Mouse (Mus musculus): ENCODE results near the gene Gmfg. TPM values are rescaled to one million over a fixed set of nuclear protein-coding genes. Genes with fewer than 3 reads are reported as not detected.

Gene Gmfg
- 8.3 and 8.9 TPM in 2 replicates for polyA plus RNA-seq (2014; fragmentation: Nextera tagmentation; extraction: Ambion mirVana)

DNA sequence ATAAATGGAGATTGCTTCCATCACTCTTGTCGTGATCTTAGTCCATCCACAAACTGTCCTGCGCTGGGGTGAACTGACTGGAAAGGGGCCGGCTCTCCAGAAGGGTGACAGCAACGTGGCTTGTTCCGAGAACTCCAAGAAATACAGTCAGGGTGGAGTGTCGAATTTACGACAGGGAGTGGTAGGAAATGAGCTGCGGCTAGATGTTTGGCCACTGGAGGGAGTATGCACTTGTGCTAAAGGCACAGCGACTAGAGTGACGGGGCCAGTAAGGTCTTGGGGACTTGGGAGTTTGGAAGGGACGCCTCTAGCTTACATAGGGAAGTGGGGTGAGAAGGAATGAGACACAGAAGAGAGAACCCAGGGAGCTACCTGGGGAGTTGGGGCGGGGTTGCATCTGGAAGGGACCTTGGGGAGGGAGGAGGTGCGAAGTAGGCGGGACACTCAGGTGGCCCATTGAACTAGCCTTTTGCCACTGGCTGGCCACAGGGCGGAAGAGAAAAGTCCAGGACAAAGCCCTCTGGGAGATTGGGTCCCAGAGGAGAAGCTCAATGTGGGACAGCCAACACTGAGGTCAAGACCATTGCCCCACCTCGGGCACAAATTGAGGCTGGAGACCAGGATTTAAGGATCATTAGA is at the start of gene Gmfg:
Gene Gmfg (plus strand): TSS at position 516 of the 639 bp plus-strand sequence.
- Histone ChIP-seq H3K36me3 (replicated peaks; ENCODE audit: control insufficient read depth, insufficient read depth, low read depth, low read length) (no peaks in the 10 kb centered on the region), H3K4me1 (ENCODE audit: control insufficient read depth, insufficient read depth, low read length) (no peaks in the 10 kb centered on the region), H3K27me3 (ENCODE audit: control insufficient read depth, insufficient read depth, low read length) (no peaks in the 10 kb centered on the region), H3K9ac (replicated peaks; ENCODE audit: low read length) (peak within 1 kb of the TSS; percentile 50), H3K9me3 (replicated peaks; ENCODE audit: control insufficient read depth, low read length) (no peaks in the 10 kb centered on the region), H3K4me3 (ENCODE audit: low read depth, low read length) (peak within 1 kb of the TSS; percentile 94), H3K27ac (replicated peaks; ENCODE audit: low read depth, low read length) (no peak within 1 kb of the TSS), H3K4me2 (ENCODE audit: low read depth, low read length) (peak within 1 kb of the TSS; percentile 60)
- WGBS = 3% methylated on average over 16 of the region's 16 CpGs
- DNase-seq (ENCODE audit: low spot score) (peak; percentile 90), ATAC-seq (replicated peaks; ENCODE audit: insufficient number of reproducible peaks, low FRiP score, low TSS enrichment, low read depth) (peak; percentile 34)

DNA sequence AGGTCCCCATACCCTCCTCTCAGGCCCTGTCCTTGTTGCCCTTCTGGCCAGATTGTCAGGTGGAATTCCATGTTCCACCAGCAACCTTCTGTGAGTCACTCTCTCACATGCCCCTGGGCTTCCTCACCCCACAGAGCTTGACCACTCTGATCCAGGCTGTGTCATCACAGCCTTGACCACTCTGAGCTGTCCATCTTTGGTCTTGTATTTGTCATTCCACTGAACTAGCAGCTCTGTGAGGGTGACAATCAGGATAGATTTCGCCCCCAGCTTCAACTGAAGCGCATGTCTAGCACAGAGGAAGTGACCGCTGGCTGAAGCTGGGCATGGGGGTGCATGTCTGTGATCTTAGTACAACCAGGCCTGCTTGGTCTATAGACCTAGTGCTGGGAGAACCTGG is 46.9 kb upstream of the Gmfg start:
- Histone ChIP-seq H3K27ac (replicated peaks; ENCODE audit: low read depth, low read length) (no peak overlapping the region), H3K36me3 (replicated peaks; ENCODE audit: control insufficient read depth, insufficient read depth, low read depth, low read length) (peaks cover 3% of the 10 kb centered on the region), H3K9ac (replicated peaks; ENCODE audit: low read length) (no peak overlapping the region), H3K27me3 (ENCODE audit: control insufficient read depth, insufficient read depth, low read length) (no peaks in the 10 kb centered on the region), H3K4me3 (ENCODE audit: low read depth, low read length) (no peak overlapping the region), H3K4me1 (ENCODE audit: control insufficient read depth, insufficient read depth, low read length) (no peaks in the 10 kb centered on the region), H3K9me3 (replicated peaks; ENCODE audit: control insufficient read depth, low read length) (no peaks in the 10 kb centered on the region), H3K4me2 (ENCODE audit: low read depth, low read length) (no peak overlapping the region)
- DNase-seq (ENCODE audit: low spot score) (no peak), ATAC-seq (replicated peaks; ENCODE audit: insufficient number of reproducible peaks, low FRiP score, low TSS enrichment, low read depth) (no peak)
- WGBS = 97% methylated on average over 3 of the region's 3 CpGs

DNA sequence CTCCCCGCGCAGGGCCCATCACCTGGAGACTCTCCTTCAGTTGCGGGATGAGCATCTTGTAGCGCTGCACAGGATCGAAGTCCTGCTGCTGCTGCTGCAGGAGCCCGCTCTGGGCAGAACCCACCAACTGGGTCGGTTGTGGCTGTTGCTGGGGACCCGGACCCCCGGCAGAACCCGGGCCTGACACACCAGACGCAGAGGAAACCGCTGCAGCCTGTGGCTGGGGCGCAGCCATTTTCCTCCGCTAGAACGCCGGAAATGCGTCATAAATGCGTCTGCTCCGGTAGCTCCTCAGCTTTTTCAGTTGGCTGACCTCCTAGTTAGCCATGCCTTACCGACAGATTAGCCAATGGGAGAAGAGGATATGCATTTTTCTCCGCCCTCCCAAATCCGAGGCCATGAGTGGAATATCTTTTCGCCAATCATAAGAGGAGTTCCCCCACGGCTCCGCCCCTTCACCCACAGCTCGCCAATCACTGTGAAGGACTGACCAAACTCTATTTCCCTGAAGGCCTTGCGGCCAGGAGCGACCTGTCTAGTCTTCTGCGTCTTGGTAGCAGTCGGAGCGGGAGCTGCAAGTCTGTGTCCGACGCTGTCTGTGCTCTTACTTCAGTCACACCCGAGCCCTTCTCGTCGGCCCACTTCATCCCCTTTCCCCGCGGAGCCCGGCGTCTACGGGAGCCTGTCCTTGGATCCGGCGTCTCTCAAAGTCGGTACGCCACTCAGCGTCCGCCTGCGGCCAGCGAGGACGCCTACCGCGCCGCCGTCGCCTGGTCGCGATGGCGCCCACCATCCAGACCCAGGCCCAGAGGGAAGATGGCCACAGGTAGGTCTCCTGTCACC is 44.6 kb upstream of the Gmfg start, which contains the start of the genes Med29 and Paf1:
Gene Med29 (minus strand): TSS at position 280 of the 843 bp plus-strand sequence.
Gene Paf1 (plus strand): TSS at position 523 of the 843 bp plus-strand sequence.
- Histone ChIP-seq H3K4me3 (ENCODE audit: low read depth, low read length) (peak within 1 kb of the TSS; percentile 79), H3K36me3 (replicated peaks; ENCODE audit: control insufficient read depth, insufficient read depth, low read depth, low read length) (peaks cover 3% of the 10 kb centered on the region), H3K4me1 (ENCODE audit: control insufficient read depth, insufficient read depth, low read length) (no peaks in the 10 kb centered on the region), H3K9ac (replicated peaks; ENCODE audit: low read length) (peak within 1 kb of the TSS; percentile 74), H3K9me3 (replicated peaks; ENCODE audit: control insufficient read depth, low read length) (no peaks in the 10 kb centered on the region), H3K4me2 (ENCODE audit: low read depth, low read length) (peak within 1 kb of the TSS; percentile 89), H3K27ac (replicated peaks; ENCODE audit: low read depth, low read length) (0 out of 2 replicates have a peak within 1 kb of the TSS, but pooled peaks have one; percentile 3), H3K27me3 (ENCODE audit: control insufficient read depth, insufficient read depth, low read length) (no peaks in the 10 kb centered on the region)
- peak; percentile 98 for DNase-seq (ENCODE audit: low spot score)
- ATAC-seq (replicated peaks; ENCODE audit: insufficient number of reproducible peaks, low FRiP score, low TSS enrichment, low read depth) = peak; percentile 97
- WGBS = under 1% methylated on average over 58 of the region's 58 CpGs

DNA sequence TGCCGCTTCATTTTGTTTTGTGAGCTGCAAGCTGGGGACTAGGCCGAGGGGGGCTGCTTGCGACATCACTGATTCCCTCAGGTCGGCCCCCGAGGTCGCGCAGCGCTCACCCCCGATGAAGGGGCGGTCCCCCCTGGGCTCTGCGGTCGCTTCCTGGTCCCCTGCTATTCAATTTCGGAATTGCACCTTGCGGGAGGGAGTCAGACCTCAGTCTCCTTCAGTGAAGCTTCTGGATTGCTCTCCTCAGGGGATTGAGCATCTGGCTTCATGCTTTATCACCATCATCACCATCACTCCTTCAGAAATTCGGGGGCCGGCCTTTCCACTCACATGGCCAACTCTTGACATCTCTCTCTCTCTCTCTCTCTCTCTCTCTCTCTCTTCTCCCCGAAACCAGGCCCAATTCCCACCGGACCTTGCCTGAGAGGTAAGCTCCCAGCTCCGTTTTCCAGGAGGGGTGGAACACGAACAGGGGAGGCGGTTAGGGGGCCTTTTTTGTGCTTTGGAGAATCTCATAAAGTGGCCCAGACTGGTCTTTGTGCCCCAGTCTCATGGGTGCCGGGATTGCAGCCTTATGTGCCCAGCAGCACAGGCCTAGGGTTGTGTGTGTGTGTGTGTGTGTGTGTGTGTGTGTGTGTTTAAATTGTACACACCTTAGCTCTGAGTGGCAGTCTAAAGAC is 43.8 kb upstream of the Gmfg start:
- peak overlapping the region; percentile 77 for H3K4me3 ChIP-seq (ENCODE audit: low read depth, low read length)
- no peak for DNase-seq (ENCODE audit: low spot score)
- no peak; the same call in none of the 2 replicates for ATAC-seq (replicated peaks; ENCODE audit: insufficient number of reproducible peaks, low FRiP score, low TSS enrichment, low read depth)
- H3K9me3 ChIP-seq (replicated peaks; ENCODE audit: control insufficient read depth, low read length) = no peaks in the 10 kb centered on the region
- H3K36me3 ChIP-seq (replicated peaks; ENCODE audit: control insufficient read depth, insufficient read depth, low read depth, low read length) = peaks cover 3% of the 10 kb centered on the region
- H3K4me2 ChIP-seq (ENCODE audit: low read depth, low read length) = peak overlapping the region; percentile 89
- H3K27ac ChIP-seq (replicated peaks; ENCODE audit: low read depth, low read length) = 0 out of 2 replicates have a peak overlapping the region, but pooled peaks have one; percentile 3
- peak overlapping the region; percentile 74 for H3K9ac ChIP-seq (replicated peaks; ENCODE audit: low read length)
- H3K4me1 ChIP-seq (ENCODE audit: control insufficient read depth, insufficient read depth, low read length) = no peaks in the 10 kb centered on the region
- no peaks in the 10 kb centered on the region for H3K27me3 ChIP-seq (ENCODE audit: control insufficient read depth, insufficient read depth, low read length)
- whole genome bisulfite sequencing = 5% methylated on average over 22 of the region's 22 CpGs

DNA sequence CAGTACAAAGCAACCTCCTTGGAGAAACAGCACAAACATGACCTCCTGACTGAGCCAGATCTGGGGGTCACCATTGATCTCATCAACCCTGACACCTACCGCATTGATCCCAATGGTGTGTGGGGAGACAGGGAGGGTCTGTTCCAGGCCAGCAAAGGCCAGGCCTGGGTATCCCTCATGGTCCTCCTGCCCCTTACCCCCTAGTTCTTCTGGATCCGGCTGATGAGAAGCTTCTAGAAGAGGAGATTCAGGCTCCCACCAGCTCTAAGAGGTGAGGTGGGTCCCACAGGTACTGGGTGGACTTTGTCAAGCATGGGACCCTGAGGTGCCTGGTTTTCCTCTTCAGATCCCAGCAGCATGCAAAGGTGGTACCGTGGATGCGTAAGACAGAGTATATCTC is 41.8 kb upstream of the Gmfg start:
- no peak overlapping the region for H3K4me2 ChIP-seq (ENCODE audit: low read depth, low read length)
- no peak overlapping the region for H3K9ac ChIP-seq (replicated peaks; ENCODE audit: low read length)
- DNase-seq (ENCODE audit: low spot score) (no peak), ATAC-seq (replicated peaks; ENCODE audit: insufficient number of reproducible peaks, low FRiP score, low TSS enrichment, low read depth) (no peak)
- no peaks in the 10 kb centered on the region for H3K27me3 ChIP-seq (ENCODE audit: control insufficient read depth, insufficient read depth, low read length)
- H3K4me1 ChIP-seq (ENCODE audit: control insufficient read depth, insufficient read depth, low read length) = no peaks in the 10 kb centered on the region
- 92% methylated on average over 4 of the region's 4 CpGs for WGBS
- no peak overlapping the region for H3K27ac ChIP-seq (replicated peaks; ENCODE audit: low read depth, low read length)
- H3K4me3 ChIP-seq (ENCODE audit: low read depth, low read length) = no peak overlapping the region
- no peaks in the 10 kb centered on the region for H3K9me3 ChIP-seq (replicated peaks; ENCODE audit: control insufficient read depth, low read length)
- peaks cover 6% of the 10 kb centered on the region for H3K36me3 ChIP-seq (replicated peaks; ENCODE audit: control insufficient read depth, insufficient read depth, low read depth, low read length)

DNA sequence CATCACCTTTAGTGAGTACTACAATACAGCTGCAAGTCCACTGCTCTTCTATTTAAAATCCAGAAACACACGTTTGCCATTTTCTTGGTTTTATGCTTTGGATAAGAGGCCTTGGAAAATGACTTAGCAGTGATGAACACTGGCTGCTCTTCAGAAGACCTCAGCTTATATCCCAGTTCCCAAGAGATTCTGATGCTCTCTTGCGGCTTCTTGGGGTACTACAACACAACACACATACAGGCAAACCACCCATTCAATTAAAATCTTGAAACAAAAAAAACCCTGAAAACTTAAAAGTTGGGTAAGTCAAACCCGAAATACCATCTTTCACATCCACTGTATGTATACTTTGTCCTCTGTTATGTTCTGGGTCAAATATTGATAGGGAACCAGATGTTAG is 39.2 kb upstream of the Gmfg start:
- H3K4me3 ChIP-seq (ENCODE audit: low read depth, low read length) = no peak overlapping the region
- peak; percentile 43 for DNase-seq (ENCODE audit: low spot score)
- ATAC-seq (replicated peaks; ENCODE audit: insufficient number of reproducible peaks, low FRiP score, low TSS enrichment, low read depth) = no peak
- H3K9me3 ChIP-seq (replicated peaks; ENCODE audit: control insufficient read depth, low read length) = no peaks in the 10 kb centered on the region
- H3K4me2 ChIP-seq (ENCODE audit: low read depth, low read length) = no peak overlapping the region
- H3K4me1 ChIP-seq (ENCODE audit: control insufficient read depth, insufficient read depth, low read length) = no peaks in the 10 kb centered on the region
- H3K27me3 ChIP-seq (ENCODE audit: control insufficient read depth, insufficient read depth, low read length) = no peaks in the 10 kb centered on the region
- H3K36me3 ChIP-seq (replicated peaks; ENCODE audit: control insufficient read depth, insufficient read depth, low read depth, low read length) = peaks cover 11% of the 10 kb centered on the region
- H3K9ac ChIP-seq (replicated peaks; ENCODE audit: low read length) = no peak overlapping the region
- WGBS = 69% methylated on average over 3 of the region's 3 CpGs
- H3K27ac ChIP-seq (replicated peaks; ENCODE audit: low read depth, low read length) = no peak overlapping the region

DNA sequence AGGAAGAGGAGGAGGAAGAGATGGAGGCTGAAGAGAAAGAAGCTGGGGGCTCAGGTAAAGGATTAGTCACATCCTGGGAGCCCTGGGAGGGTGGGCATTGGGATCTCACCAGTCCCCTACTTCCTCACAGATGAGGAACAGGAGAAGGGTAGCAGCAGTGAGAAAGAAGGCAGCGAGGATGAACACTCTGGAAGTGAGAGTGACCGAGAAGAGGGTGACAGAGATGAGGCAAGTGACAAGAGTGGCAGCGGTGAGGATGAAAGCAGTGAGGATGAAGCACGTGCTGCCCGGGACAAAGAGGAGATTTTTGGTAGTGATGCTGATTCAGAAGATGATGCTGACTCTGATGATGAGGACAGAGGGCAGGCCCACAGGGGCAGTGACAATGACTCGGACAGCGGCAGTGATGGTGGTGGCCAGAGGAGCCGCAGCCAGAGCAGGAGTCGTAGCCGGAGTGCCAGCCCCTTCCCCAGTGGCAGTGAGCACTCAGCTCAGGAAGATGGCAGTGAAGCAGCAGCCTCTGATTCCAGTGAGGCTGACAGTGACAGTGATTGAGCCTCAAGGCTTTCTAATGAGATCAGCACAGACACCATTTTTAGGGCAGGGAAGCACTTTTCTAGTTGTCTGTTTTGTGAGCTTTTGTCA is 38.4 kb upstream of the Gmfg start:
- Histone ChIP-seq H3K36me3 (replicated peaks; ENCODE audit: control insufficient read depth, insufficient read depth, low read depth, low read length) (peaks cover 14% of the 10 kb centered on the region), H3K4me3 (ENCODE audit: low read depth, low read length) (no peak overlapping the region), H3K4me1 (ENCODE audit: control insufficient read depth, insufficient read depth, low read length) (no peaks in the 10 kb centered on the region), H3K9ac (replicated peaks; ENCODE audit: low read length) (no peak overlapping the region), H3K4me2 (ENCODE audit: low read depth, low read length) (no peak overlapping the region), H3K27me3 (ENCODE audit: control insufficient read depth, insufficient read depth, low read length) (no peaks in the 10 kb centered on the region), H3K9me3 (replicated peaks; ENCODE audit: control insufficient read depth, low read length) (no peaks in the 10 kb centered on the region), H3K27ac (replicated peaks; ENCODE audit: low read depth, low read length) (no peak overlapping the region)
- DNase-seq (ENCODE audit: low spot score) = no peak
- 94% methylated on average over 10 of the region's 10 CpGs for WGBS
- ATAC-seq (replicated peaks; ENCODE audit: insufficient number of reproducible peaks, low FRiP score, low TSS enrichment, low read depth) = no peak

Data from embryonic facial prominence, embryonic 11.5 days (tissue).